Mouse (Mus musculus): ENCODE measurements around the gene Rabgef1.

- no peak for TF ChIP-seq CTCF (IDR thresholded peaks at IDR 0.05; ENCODE audit: control insufficient read depth, insufficient read depth, low read length)
- peak; percentile 53; the same call in 1 of the 2 replicates for TF ChIP-seq POLR2A (IDR thresholded peaks at IDR 0.05; ENCODE audit: borderline replicate concordance, control insufficient read depth, low read depth, low read length)
These were observed 85.2 kb downstream of the Rabgef1 start for GRCm38 (mm10) chr5:130256678-130257271.

Data from bone marrow, adult 2 months (tissue).